Mouse (Mus musculus): Measurements from ENCODE around the gene Zfp326. TPM values are rescaled to one million over a fixed set of nuclear protein-coding genes. Genes with fewer than 3 reads are reported as not detected.

The Zfp326 gene
- polyA plus RNA-seq, 1 experiment from 2014 or later: 44.1 TPM

- H3K9me3 ChIP-seq (ENCODE audit: control insufficient read depth, low read length): no peaks in the 10 kb centered on the region
- WGBS: 88% methylated on average over 10 of the region's 10 CpGs
- H3K36me3 ChIP-seq (ENCODE audit: control insufficient read depth, insufficient read depth, low read length): no peaks in the 10 kb centered on the region
- H3K9ac ChIP-seq (ENCODE audit: low read length): no peak overlapping the region
- no peak overlapping the region for H3K27ac ChIP-seq (replicated peaks; ENCODE audit: low read depth, low read length)
- no peak for ATAC-seq (ENCODE audit: insufficient number of reproducible peaks, low FRiP score, low TSS enrichment, low read depth)
- no peaks in the 10 kb centered on the region for H3K4me1 ChIP-seq (ENCODE audit: control insufficient read depth, insufficient read depth, low read length)
- H3K27me3 ChIP-seq (ENCODE audit: control insufficient read depth, insufficient read depth, low read length): no peaks in the 10 kb centered on the region
- no peak overlapping the region for H3K4me3 ChIP-seq (ENCODE audit: low read depth, low read length)
- no peak for DNase-seq (ENCODE audit: low spot score)
- H3K4me2 ChIP-seq (ENCODE audit: low read depth, severe bottlenecking): no peak overlapping the region
Measured at GRCm38 (mm10) chr5:105844044-105844753, 32.2 kb upstream of the Zfp326 start.

- 89% methylated on average over 2 of the region's 2 CpGs for WGBS
- H3K4me2 ChIP-seq (ENCODE audit: low read depth, severe bottlenecking): no peak overlapping the region
- H3K4me3 ChIP-seq (ENCODE audit: low read depth, low read length): no peak overlapping the region
- H3K27ac ChIP-seq (replicated peaks; ENCODE audit: low read depth, low read length): no peak overlapping the region
- ATAC-seq (ENCODE audit: insufficient number of reproducible peaks, low FRiP score, low TSS enrichment, low read depth): no peak
- H3K36me3 ChIP-seq (ENCODE audit: control insufficient read depth, insufficient read depth, low read length): no peaks in the 10 kb centered on the region
- H3K27me3 ChIP-seq (ENCODE audit: control insufficient read depth, insufficient read depth, low read length): no peaks in the 10 kb centered on the region
- DNase-seq (ENCODE audit: low spot score): no peak
- H3K9ac ChIP-seq (ENCODE audit: low read length): no peak overlapping the region
- no peaks in the 10 kb centered on the region for H3K4me1 ChIP-seq (ENCODE audit: control insufficient read depth, insufficient read depth, low read length)
- no peaks in the 10 kb centered on the region for H3K9me3 ChIP-seq (ENCODE audit: control insufficient read depth, low read length)
Measured at GRCm38 (mm10) chr5:105845041-105845440, 31.3 kb upstream of the Zfp326 start.

- H3K36me3 ChIP-seq (ENCODE audit: control insufficient read depth, insufficient read depth, low read length): no peaks in the 10 kb centered on the region
- no peak overlapping the region for H3K9ac ChIP-seq (ENCODE audit: low read length)
- no peak for ATAC-seq (ENCODE audit: insufficient number of reproducible peaks, low FRiP score, low TSS enrichment, low read depth)
- no peak overlapping the region for H3K27ac ChIP-seq (replicated peaks; ENCODE audit: low read depth, low read length)
- WGBS: 89% methylated on average over 8 of the region's 8 CpGs
- no peaks in the 10 kb centered on the region for H3K27me3 ChIP-seq (ENCODE audit: control insufficient read depth, insufficient read depth, low read length)
- H3K4me1 ChIP-seq (ENCODE audit: control insufficient read depth, insufficient read depth, low read length): no peaks in the 10 kb centered on the region
- H3K9me3 ChIP-seq (ENCODE audit: control insufficient read depth, low read length): no peaks in the 10 kb centered on the region
- H3K4me3 ChIP-seq (ENCODE audit: low read depth, low read length): no peak overlapping the region
- no peak overlapping the region for H3K4me2 ChIP-seq (ENCODE audit: low read depth, severe bottlenecking)
- no peak for DNase-seq (ENCODE audit: low spot score)
Measured at GRCm38 (mm10) chr5:105847726-105848125, 28.6 kb upstream of the Zfp326 start.

- Histone ChIP-seq H3K27me3 (ENCODE audit: control insufficient read depth, insufficient read depth, low read length) (no peaks in the 10 kb centered on the region), H3K4me3 (ENCODE audit: low read depth, low read length) (no peak overlapping the region), H3K9ac (ENCODE audit: low read length) (no peak overlapping the region), H3K9me3 (ENCODE audit: control insufficient read depth, low read length) (no peaks in the 10 kb centered on the region), H3K36me3 (ENCODE audit: control insufficient read depth, insufficient read depth, low read length) (no peaks in the 10 kb centered on the region), H3K27ac (replicated peaks; ENCODE audit: low read depth, low read length) (no peak overlapping the region), H3K4me2 (ENCODE audit: low read depth, severe bottlenecking) (no peak overlapping the region), H3K4me1 (ENCODE audit: control insufficient read depth, insufficient read depth, low read length) (no peaks in the 10 kb centered on the region)
- no peak for ATAC-seq (ENCODE audit: insufficient number of reproducible peaks, low FRiP score, low TSS enrichment, low read depth)
- WGBS: 81% methylated on average over 4 of the region's 4 CpGs
- no peak for DNase-seq (ENCODE audit: low spot score)
Measured at GRCm38 (mm10) chr5:105849222-105849621, 27.1 kb upstream of the Zfp326 start.

GRCm38 (mm10) chr5:105849643-105850042 lies 26.7 kb upstream of the Zfp326 start:
- no peaks in the 10 kb centered on the region for H3K36me3 ChIP-seq (ENCODE audit: control insufficient read depth, insufficient read depth, low read length)
- H3K9ac ChIP-seq (ENCODE audit: low read length): no peak overlapping the region
- no peak for DNase-seq (ENCODE audit: low spot score)
- no peaks in the 10 kb centered on the region for H3K4me1 ChIP-seq (ENCODE audit: control insufficient read depth, insufficient read depth, low read length)
- no peak overlapping the region for H3K4me3 ChIP-seq (ENCODE audit: low read depth, low read length)
- no peaks in the 10 kb centered on the region for H3K9me3 ChIP-seq (ENCODE audit: control insufficient read depth, low read length)
- H3K27ac ChIP-seq (replicated peaks; ENCODE audit: low read depth, low read length): no peak overlapping the region
- WGBS: 66% methylated on average over 3 of the region's 3 CpGs
- no peaks in the 10 kb centered on the region for H3K27me3 ChIP-seq (ENCODE audit: control insufficient read depth, insufficient read depth, low read length)
- ATAC-seq (ENCODE audit: insufficient number of reproducible peaks, low FRiP score, low TSS enrichment, low read depth): no peak
- no peak overlapping the region for H3K4me2 ChIP-seq (ENCODE audit: low read depth, severe bottlenecking)

GRCm38 (mm10) chr5:105853271-105853670 lies 23.1 kb upstream of the Zfp326 start:
- Histone ChIP-seq H3K9me3 (ENCODE audit: control insufficient read depth, low read length) (no peaks in the 10 kb centered on the region), H3K4me2 (ENCODE audit: low read depth, severe bottlenecking) (no peak overlapping the region)
- WGBS: 84% methylated on average over 9 of the region's 9 CpGs

GRCm38 (mm10) chr5:105857486-105857885 lies 18.9 kb upstream of the Zfp326 start:
- no peak overlapping the region for H3K4me3 ChIP-seq (ENCODE audit: low read depth, low read length)
- no peak overlapping the region for H3K9ac ChIP-seq (ENCODE audit: low read length)
- H3K4me1 ChIP-seq (ENCODE audit: control insufficient read depth, insufficient read depth, low read length): peaks cover 13% of the 10 kb centered on the region
- no peak for DNase-seq (ENCODE audit: low spot score)
- no peaks in the 10 kb centered on the region for H3K27me3 ChIP-seq (ENCODE audit: control insufficient read depth, insufficient read depth, low read length)
- H3K36me3 ChIP-seq (ENCODE audit: control insufficient read depth, insufficient read depth, low read length): no peaks in the 10 kb centered on the region
- H3K4me2 ChIP-seq (ENCODE audit: low read depth, severe bottlenecking): no peak overlapping the region
- no peak overlapping the region for H3K27ac ChIP-seq (replicated peaks; ENCODE audit: low read depth, low read length)
- no peaks in the 10 kb centered on the region for H3K9me3 ChIP-seq (ENCODE audit: control insufficient read depth, low read length)
- ATAC-seq (ENCODE audit: insufficient number of reproducible peaks, low FRiP score, low TSS enrichment, low read depth): no peak
- 87% methylated on average over 5 of the region's 5 CpGs for WGBS

More at GRCm38 (mm10) chr5:105853271-105853670, 23.1 kb upstream of the Zfp326 start:
- H3K4me1 ChIP-seq (ENCODE audit: control insufficient read depth, insufficient read depth, low read length): 0 out of 2 replicates have a peak, but pooled peaks cover 2% of the 10 kb centered on the region
- ATAC-seq (ENCODE audit: insufficient number of reproducible peaks, low FRiP score, low TSS enrichment, low read depth) (no peak), DNase-seq (ENCODE audit: low spot score) (no peak)
- H3K4me3 ChIP-seq (ENCODE audit: low read depth, low read length): no peak overlapping the region
- no peaks in the 10 kb centered on the region for H3K36me3 ChIP-seq (ENCODE audit: control insufficient read depth, insufficient read depth, low read length)
- no peaks in the 10 kb centered on the region for H3K27me3 ChIP-seq (ENCODE audit: control insufficient read depth, insufficient read depth, low read length)
- no peak overlapping the region for H3K27ac ChIP-seq (replicated peaks; ENCODE audit: low read depth, low read length)
- H3K9ac ChIP-seq (ENCODE audit: low read length): no peak overlapping the region

- no peak for DNase-seq (ENCODE audit: low spot score)
- H3K9ac ChIP-seq (ENCODE audit: low read length): no peak overlapping the region
- H3K36me3 ChIP-seq (ENCODE audit: control insufficient read depth, insufficient read depth, low read length): no peaks in the 10 kb centered on the region
- H3K4me1 ChIP-seq (ENCODE audit: control insufficient read depth, insufficient read depth, low read length): peaks cover 13% of the 10 kb centered on the region
- H3K9me3 ChIP-seq (ENCODE audit: control insufficient read depth, low read length): no peaks in the 10 kb centered on the region
- no peak overlapping the region for H3K4me3 ChIP-seq (ENCODE audit: low read depth, low read length)
- H3K27ac ChIP-seq (replicated peaks; ENCODE audit: low read depth, low read length): 0 out of 2 replicates have a peak overlapping the region, but pooled peaks have one; percentile 56
- H3K27me3 ChIP-seq (ENCODE audit: control insufficient read depth, insufficient read depth, low read length): no peaks in the 10 kb centered on the region
- 66% methylated on average over 8 of the region's 8 CpGs for WGBS
- no peak overlapping the region for H3K4me2 ChIP-seq (ENCODE audit: low read depth, severe bottlenecking)
- no peak for ATAC-seq (ENCODE audit: insufficient number of reproducible peaks, low FRiP score, low TSS enrichment, low read depth)
Measured at GRCm38 (mm10) chr5:105858754-105859694, 17.3 kb upstream of the Zfp326 start.

Data from limb, embryonic 11.5 days (tissue).